Mouse (Mus musculus) cerebellum, postnatal 10 days (tissue): ENCODE results near the gene Vamp2.

ENCODE experiments used
- DNase-seq, 2 experiments: peaks; one replicate each; pipeline ENCODE4 v3.0.0; 2021; ENCODE audit warnings: mixed read lengths in 2 of 2

The Vamp2 gene

DNA sequence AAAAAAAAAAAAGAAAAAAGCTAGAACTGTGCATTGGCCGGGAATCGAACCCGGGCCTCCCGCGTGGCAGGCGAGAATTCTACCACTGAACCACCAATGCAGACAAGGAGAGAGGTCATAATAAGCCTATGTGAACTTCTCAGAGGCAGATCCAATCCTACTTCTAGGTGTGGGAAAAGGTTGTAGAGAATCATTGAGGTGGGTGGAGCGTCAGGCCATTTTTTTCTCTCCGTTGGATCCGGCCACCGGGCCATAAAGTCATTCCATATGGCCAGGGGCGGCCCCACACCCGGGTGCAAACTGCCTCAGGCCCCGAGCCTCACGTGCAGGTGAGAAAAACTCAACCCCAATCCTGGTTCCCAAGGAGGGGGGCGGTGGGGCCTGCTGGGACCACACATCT lies 30.5 kb downstream of the Vamp2 start:
- peak; percentile 93 to 96 for DNase-seq

DNA sequence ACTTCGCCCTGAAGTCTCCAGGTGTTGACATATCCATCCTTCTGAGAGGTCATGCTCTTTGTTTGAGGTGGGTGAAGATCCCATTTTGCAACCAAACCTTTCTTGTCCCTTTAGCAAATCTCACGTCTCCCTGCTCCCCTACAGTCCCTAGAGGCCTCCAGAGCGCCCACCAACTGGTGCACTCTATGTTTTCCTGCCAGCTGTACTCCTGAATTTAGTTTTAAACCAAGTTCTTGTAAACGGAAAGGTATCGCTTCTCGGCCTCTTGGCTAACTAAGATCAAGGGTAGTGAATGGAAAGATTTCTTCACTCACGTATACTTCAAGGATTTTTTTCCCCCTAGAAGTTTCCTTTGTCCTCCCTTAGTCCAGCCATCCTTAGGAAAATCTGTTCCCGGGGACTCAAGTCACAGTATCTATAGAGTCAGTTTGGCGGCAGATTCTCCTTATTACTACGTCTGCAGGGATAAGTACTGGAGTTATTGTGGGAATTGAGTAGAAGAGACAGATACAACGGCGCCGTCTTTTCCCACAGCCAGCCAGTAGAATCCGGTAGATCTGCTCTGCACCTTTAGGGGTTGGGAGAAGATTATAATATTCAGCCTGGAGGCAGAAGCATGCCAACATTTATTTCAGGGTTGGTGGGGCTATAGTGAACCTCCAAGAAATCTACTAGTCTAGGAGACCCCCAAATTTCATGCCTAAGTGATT lies 31.3 kb downstream of the Vamp2 start:
- DNase-seq = no peak

DNA sequence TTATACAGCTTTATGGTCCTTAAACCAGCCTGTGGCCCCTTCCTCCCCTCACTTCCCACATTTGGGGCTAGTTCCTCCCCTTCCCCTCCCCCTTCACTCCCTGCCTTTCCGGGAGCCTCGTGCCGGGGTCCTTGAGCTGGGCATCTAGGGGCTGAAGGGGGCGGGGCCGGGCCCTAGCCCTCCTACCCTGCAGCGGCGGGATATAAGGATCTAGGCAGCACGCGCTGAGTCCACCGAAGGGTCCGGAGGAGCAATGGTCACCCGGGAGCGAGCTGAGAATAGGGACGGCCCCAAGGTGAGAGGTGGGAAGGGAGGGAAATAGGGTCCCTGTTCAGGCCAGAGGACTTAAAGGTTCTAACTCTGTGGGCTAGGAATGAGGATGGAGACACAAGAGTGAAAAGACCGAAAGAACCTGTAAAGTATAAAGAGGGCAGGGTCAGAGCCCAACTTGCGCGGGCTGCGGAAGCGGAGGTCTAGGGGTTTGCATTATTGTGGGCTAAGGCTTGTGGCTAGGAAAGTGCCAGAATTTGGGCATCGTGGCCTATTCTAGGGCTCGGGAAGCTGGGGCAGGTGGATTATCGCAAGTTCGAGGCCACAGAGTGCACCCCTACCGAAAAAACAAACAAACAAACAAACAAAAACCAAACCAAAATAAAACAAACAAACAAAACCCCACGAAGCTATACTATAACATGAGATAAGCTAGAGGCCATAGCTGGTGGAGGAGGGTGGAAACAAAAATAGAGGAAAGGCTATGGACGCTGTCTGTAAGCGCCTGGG lies 32.1 kb downstream of the Vamp2 start, which contains the start of gene Hes7:
Hes7 (plus strand) TSS at position 184 of the 780 bp plus-strand sequence.
- peak; percentile 38 to 44 for DNase-seq

DNA sequence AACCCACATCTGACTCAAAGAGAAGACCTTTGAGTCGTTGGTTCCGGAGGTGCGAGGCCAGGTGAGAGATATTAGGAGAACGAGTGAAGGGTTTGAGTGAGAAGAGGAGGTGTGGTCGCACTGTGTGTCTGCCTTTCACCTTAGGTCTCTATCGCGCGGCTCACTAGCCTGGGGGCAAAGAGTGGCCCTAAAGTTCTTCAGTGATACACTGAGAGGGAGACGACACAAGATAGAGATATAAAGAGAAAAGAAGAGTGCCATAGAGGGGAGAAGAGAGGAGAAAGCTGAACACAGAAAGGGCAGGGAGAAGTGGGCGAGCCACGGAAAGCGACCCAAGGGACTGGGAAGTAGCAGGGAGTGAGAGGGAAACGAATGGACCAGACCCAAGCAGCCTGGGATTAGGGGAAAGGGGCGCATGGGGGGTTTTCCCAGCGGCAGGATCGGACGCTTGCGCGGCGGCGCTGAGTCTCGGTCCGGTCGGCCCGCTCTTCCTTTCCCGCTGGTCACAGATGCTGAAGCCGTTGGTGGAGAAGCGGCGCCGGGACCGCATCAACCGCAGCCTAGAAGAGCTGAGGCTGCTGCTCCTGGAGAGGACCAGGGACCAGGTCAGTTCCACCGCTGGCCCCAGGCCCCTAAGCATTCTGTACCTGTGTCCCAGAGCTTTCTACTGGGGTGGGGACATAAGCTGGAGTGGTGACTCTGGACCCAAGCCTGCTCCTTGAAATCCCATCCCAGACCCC lies 32.9 kb downstream of the Vamp2 start:
- peak; percentile 41 to 53 for DNase-seq

DNA sequence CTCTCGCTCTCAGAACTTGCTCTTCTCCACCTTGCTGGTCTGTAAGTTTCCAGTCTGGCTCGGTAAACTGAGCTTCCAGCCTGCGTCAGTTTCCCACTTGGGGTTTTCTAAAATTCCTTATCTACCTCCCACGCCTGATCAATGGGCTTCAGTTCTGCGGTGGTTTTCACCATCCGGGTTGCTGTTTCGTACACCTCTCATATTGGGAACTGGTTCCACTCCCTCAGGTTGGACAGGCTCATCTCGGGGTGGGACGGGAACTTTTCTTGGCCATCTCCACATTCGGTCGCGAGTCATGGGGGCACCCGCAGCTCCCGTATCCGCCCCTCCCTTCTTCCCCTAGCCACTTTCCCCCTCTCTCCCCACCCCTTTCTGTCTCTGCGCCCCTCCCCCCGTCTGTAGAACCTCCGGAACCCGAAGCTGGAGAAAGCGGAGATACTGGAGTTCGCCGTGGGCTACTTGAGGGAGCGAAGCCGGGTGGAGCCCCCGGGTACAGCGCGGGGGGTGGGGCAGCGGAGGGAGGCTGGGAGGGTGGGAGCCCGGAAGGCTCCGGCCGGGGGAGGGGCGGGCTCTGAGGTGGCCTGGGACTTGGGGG lies 33.5 kb downstream of the Vamp2 start:
- DNase-seq = peak; percentile 73 to 76

DNA sequence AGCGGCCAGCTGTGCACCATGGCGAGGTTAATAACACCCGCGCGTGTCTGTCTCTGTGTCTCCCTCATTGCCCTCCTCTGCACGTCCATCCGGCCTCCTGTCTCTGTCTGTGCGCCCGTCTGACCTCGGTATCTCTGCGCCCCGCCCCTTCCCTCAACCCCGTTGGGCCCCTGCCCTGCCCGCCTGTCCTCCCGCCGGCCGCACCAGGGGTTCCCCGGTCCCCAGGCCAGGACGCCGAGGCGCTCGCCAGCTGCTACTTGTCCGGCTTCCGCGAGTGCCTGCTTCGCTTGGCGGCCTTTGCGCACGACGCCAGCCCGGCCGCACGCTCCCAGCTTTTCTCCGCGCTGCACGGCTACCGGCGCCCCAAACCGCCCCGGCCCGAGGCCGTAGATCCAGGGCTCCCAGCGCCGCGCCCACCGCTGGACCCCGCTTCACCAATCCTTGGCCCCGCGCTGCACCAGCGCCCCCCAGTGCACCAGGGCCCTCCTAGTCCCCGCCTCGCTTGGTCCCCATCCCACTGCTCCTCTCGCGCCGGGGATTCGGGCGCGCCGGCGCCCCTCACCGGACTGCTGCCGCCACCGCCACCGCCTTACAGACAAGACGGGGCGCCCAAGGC lies 34.2 kb downstream of the Vamp2 start, which contains the start of gene 9130213A22Rik:
9130213A22Rik (minus strand) TSS at position 254 of the 616 bp plus-strand sequence.
- DNase-seq = peak; percentile 92 to 95

DNA sequence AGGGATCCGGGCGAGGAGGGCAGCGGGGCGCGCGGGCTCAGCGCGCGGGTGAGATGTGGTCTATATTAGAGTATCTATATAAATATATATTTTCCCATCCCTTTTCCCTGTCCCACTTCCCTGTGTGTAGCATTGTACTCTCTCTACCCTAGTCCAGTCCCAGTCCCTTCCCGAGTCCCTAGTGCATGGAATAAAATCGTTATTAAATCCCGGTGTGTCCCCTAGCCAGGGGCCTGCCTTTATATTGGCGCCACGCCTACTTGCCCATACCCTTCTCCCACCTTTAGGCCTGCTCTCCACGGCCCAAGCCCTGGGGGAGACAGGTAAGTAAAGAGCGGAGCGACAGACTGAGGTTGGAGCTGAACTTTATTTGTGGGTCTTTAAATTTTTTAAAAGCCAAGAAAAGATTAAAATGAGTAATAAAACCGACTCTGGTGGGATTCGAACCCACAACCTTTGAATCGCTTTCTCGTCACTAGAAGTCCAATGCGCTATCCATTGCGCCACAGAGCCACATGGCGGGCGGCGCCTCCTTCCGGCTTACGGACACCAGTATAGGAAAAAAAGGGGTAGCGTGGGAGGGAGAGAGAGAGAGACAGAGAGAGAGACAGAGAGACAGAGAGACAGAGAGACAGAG lies 34.9 kb downstream of the Vamp2 start:
- DNase-seq = peak; percentile 95 to 96

DNA sequence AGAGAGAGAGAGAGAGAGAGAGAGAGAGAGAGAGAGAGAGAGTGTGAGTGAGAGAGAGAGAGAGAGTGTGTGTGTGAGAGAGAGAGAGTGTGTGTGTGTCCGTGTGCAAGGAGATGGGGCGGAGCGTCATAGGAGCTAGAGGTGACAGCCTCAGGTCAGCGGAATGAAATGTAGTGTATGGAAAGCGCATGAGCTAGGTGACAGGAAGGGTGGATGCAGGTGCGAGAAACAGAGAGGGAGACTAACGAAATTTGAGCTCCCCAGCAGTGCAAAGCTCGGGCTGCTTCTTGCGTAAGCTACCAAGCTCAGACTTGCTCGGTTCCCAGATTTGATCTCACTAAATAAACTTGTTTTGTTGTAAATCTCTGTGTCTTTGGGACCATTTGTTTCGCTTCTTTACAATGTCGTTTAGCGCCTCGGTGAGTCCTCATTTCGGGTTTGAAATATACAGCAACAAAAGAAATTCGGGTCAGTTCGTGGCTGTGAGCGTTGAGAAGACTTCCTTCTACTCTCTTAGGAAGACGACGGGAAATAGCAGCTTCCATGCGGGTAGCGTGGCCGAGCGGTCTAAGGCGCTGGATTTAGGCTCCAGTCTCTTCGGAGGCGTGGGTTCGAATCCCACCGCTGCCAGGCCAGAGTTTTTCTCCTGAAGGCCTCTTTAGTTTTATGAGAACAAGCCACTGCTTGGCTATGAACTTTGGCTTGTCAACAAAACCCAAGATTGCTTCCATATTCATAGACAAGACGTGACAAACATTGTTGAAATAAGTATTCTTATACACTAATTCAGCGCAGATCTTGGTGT lies 35.6 kb downstream of the Vamp2 start:
- DNase-seq = peak; percentile 94 to 95

DNA sequence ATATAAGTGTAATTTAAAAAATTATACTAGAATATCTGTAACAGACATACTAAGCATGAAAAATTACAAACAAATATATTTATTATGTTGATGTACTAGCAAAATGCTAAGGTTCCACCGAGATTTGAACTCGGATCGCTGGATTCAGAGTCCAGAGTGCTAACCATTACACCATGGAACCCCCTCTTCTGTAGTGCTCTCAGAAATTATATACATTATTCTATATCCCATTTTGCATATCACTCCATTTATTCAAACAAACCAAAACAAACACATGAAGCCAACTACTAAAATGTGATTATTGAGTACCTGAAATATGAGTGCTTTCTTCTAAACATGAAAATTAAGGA lies 36.2 kb downstream of the Vamp2 start:
- peak; percentile 80 to 87 for DNase-seq

DNA sequence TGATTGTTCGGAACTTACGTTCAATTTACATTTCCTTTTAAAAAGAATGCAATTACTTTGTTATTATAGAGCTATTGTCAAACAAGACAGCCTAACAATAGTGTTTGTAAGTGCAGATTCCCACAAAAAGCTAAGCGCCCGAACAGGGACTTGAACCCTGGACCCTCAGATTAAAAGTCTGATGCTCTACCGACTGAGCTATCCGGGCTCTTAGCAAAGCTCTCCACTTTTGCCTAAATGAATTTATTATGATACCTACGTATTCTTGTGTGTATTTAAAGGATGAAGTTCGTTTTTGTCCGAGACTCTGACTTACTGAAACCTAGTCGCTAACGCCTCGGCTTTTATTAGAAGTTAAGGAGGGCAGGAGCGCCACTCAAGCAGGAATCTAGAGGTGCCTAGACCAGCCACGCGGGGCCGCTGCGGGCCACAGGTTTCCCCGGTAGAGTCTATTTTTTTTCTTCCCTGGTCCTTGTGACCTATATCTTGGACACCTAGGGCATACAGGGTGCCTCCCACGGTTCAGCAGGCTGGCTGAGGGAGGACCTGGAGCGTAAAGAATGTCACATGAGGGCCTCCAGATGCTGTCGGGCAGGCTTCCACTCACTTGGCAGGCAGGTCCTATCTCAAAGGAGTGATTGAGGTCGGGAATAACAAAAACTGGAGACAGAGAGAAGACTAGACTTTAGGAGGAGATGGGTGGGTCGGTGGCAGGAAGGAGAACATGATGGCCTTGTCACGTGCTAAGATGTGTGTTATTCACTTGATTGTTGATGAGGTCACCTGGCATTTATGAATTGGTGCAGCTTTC lies 37.0 kb downstream of the Vamp2 start:
- peak; percentile 88 to 91 for DNase-seq

DNA sequence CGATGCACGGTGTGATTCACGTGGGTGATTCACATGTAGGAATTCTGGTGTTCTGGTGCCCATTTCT lies 37.4 kb downstream of the Vamp2 start, which contains the start of gene Aloxe3:
Aloxe3 (plus strand) TSS at position 45 of the 67 bp plus-strand sequence.
- no peak for DNase-seq

DNA sequence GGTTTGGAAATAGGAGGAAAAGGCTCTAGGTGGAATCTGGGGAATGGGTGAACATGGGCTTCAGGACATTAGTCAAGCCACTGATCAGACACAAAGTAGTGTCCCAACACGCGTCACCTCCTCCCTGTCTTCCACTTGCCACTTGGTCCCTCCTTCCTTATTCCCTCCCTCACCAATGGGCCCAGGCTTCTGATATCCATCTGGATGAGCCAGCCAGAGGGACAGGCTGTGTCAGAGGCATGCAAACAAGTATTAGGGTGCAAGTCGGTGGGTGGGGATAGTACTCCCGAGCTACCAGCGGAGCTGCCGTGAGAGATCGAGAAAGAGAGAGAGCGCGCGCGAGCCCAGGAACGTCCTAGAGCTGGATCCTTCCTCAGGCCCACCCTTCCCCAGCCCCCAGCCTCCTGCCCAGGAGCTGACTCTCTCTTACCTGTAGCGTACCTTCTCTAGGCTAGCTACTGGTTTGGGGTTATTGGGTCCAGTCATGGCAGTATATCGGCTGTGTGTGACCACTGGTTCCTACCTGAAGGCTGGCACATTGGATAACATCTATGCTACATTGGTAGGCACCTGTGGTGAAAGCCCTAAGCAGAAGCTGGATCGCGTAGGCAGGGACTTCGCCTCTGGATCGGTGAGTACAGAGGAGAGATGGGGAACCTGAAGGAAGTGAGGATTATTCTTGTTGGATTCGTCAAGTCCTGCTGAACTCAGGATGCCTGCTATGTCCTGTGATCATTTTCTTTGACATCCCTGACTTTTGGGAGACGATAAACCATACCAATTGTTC lies 37.8 kb downstream of the Vamp2 start:
- DNase-seq = peak; percentile 41 to 59

DNA sequence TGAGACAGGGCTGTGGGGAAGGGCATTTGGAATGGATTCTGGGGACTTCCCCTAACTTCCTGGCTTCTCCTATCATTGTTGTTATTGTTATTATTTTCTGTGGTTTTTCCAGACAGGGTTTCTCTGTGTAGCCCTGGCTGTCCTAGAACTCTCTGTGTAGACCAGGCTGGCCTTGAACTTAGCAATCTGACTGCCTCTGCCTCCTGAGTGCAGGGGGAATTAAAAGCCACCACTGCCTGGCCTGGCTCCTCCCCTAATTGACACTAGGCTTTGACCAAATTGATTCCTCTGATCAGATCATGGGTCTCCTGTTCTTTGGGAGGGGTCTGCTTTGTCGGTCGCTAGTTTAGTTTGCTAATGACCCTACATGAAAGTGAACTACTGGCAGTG lies 38.4 kb downstream of the Vamp2 start:
- no peak for DNase-seq

DNA sequence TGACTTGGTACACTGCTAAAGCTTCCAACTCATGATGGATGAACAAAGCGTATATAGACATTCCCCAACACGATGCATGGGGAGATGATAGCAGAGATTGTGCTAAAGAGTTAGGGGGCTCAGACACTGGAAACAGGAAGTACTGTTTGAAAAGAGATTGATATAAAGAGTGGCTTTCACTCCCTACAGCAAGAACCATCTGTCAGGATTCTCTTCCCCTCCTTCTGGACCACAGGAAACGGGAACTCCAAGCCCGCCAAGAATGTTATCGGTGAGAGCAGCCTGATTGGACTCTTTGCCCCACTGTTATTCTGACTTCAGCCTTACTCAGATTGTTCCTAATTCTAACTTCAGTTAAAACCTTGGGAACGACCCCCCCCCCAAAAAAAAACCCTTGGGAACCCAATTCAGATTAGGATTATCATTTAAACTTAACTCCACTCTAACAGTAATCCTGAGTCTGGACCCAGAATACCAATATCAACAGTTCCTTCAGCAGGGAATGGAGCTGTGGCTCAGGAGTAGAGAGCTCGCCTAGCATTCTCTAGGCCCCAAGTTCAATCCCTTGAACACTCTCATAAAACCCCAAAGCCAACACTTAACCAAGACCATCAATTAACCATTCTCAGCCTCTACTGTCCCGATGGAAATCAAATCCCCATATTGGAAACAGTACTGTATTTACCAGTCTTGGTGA lies 40.3 kb downstream of the Vamp2 start:
- DNase-seq = no peak

DNA sequence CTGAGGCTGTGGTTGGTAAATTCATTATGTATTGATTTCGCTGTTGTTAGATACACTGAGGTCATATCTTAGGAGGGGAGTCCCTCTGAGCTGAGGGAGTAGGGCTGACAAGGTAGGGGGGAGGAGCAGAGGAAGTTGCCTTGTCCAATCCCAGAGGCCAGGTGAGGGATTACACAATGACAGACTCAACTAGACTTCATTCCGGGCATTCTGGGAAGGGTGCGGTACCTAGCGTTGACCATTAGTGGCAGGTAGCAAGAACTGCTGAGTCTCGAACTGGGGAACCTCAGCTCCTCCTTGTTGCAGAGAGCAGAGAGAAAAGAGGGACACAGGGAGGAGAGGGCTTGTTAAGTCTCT lies 45.3 kb downstream of the Vamp2 start:
- DNase-seq = no peak

DNA sequence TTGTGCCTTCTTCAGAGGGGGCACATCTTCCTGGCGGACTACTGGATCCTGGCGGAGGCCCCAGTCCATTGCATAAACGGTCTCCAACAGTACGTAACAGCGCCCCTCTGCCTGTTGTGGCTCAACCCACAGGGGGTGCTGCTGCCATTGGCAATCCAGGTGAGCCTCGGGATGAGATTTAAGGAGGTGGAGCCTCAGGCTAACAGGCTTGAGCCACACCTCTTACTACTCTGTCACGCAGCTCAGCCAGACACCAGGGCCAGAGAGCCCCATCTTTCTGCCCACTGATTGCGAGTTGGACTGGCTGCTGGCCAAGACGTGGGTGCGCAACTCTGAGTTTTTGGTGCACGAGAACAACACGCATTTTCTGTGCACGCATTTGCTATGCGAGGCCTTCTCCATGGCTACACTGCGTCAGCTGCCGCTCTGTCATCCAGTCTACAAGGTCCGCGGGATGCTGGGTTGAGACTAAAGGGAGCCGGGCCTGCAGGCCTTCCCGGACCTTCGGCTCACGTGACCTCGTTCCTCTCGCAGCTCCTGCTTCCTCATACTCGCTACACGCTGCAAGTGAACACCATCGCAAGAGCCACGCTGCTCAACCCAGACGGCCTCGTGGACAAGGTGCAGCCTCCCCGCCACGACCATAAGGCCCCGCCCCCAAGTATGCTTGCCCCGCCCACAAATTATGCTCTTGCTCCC lies 45.8 kb downstream of the Vamp2 start:
- DNase-seq = peak; percentile 71 to 75

DNA sequence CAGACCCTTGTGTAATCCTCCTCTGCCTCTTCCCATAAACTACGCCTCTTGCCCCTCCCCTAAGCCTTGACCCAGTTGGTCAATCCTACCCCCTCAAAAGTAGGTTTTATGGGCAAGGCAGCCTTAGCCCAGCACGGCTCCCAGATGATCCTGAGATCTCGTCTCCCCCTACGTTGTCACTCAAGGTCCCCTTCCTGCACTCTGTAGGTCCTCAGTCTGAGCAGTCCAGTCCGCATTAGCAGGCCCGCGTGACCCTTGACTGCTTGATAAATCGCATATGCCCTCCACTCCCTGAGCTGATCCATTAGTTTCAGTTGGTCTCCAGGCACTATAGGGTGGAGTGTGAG lies 46.3 kb downstream of the Vamp2 start:
- DNase-seq = no peak

DNA sequence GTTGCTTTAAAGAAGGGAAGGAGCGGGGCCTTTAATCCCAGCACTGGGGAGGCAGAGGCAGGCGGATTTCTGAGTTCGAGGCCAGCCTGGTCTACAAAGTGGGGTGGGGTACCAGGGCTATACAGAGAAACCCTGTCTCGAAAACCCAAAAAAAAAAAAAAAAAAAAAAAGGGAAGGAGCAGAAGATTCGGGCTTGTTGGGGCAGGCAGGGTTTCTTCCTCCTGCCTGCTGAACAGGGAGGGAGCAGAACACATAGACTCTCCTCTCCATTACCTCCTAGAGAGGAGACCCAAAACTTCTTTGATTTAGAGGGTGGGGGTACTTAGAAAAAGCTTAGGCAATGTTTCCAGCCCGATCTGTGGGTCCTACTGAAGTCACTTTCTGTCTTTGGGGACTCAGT lies 47.1 kb downstream of the Vamp2 start:
- DNase-seq = no peak
